Mouse (Mus musculus): ENCODE results near the gene Gm21976. TPM values are rescaled to one million over a fixed set of nuclear protein-coding genes. Genes with fewer than 3 reads are reported as not detected.
A peak's percentile ranks its signal among the peaks of the same experiment; 100 is the strongest.

Gene Gm21976
- polyA plus RNA-seq, 1 experiment from 2014 or later = not detected

- Histone ChIP-seq H3K36me3 (ENCODE audit: control insufficient read depth, insufficient read depth, low read length) (peaks cover 42% of the 10 kb centered on the region), H3K27ac (replicated peaks; ENCODE audit: low read depth, low read length) (peak overlapping the region; percentile 70), H3K27me3 (ENCODE audit: control insufficient read depth, insufficient read depth, low read length) (no peaks in the 10 kb centered on the region), H3K4me2 (ENCODE audit: low read length) (no peak overlapping the region), H3K4me3 (replicated peaks; ENCODE audit: low read depth, low read length) (no peak overlapping the region), H3K4me1 (ENCODE audit: control insufficient read depth, insufficient read depth, low read length) (peaks cover 5% of the 10 kb centered on the region; the same call in 1 of the 2 replicates), H3K9me3 (ENCODE audit: control insufficient read depth, low read length) (no peaks in the 10 kb centered on the region), H3K9ac (replicated peaks; ENCODE audit: low read length) (0 out of 2 replicates have a peak overlapping the region, but pooled peaks have one; percentile 4)
- ATAC-seq (ENCODE audit: low FRiP score, low TSS enrichment) = no peak
- DNase-seq = peak; percentile 32
- WGBS = 59% methylated on average over 14 of the region's 14 CpGs
These were observed 27.3 kb downstream of the Gm21976 start for GRCm38 (mm10) chr13:98306852-98307475.

GRCm38 (mm10) chr13:98308004-98308403 lies 28.3 kb downstream of the Gm21976 start:
- ATAC-seq (ENCODE audit: low FRiP score, low TSS enrichment) (no peak), DNase-seq (no peak)
- no peak overlapping the region for H3K4me2 ChIP-seq (ENCODE audit: low read length)
- 87% methylated on average over 5 of the region's 5 CpGs for whole genome bisulfite sequencing
- H3K9ac ChIP-seq (replicated peaks; ENCODE audit: low read length) = no peak overlapping the region
- no peak overlapping the region for H3K4me3 ChIP-seq (replicated peaks; ENCODE audit: low read depth, low read length)
- H3K9me3 ChIP-seq (ENCODE audit: control insufficient read depth, low read length) = no peaks in the 10 kb centered on the region
- H3K27me3 ChIP-seq (ENCODE audit: control insufficient read depth, insufficient read depth, low read length) = no peaks in the 10 kb centered on the region
- no peak overlapping the region for H3K27ac ChIP-seq (replicated peaks; ENCODE audit: low read depth, low read length)
- H3K36me3 ChIP-seq (ENCODE audit: control insufficient read depth, insufficient read depth, low read length) = peaks cover 52% of the 10 kb centered on the region
- H3K4me1 ChIP-seq (ENCODE audit: control insufficient read depth, insufficient read depth, low read length) = peaks cover 5% of the 10 kb centered on the region; the same call in 1 of the 2 replicates

- no peaks in the 10 kb centered on the region for H3K9me3 ChIP-seq (ENCODE audit: control insufficient read depth, low read length)
- DNase-seq = no peak
- H3K36me3 ChIP-seq (ENCODE audit: control insufficient read depth, insufficient read depth, low read length) = peaks cover 59% of the 10 kb centered on the region
- H3K4me2 ChIP-seq (ENCODE audit: low read length) = no peak overlapping the region
- H3K27ac ChIP-seq (replicated peaks; ENCODE audit: low read depth, low read length) = no peak overlapping the region
- H3K27me3 ChIP-seq (ENCODE audit: control insufficient read depth, insufficient read depth, low read length) = no peaks in the 10 kb centered on the region
- no peak overlapping the region for H3K4me3 ChIP-seq (replicated peaks; ENCODE audit: low read depth, low read length)
- H3K4me1 ChIP-seq (ENCODE audit: control insufficient read depth, insufficient read depth, low read length) = peaks cover 5% of the 10 kb centered on the region; the same call in 1 of the 2 replicates
- WGBS = 85% methylated on average over 4 of the region's 4 CpGs
- no peak overlapping the region for H3K9ac ChIP-seq (replicated peaks; ENCODE audit: low read length)
- ATAC-seq (ENCODE audit: low FRiP score, low TSS enrichment) = no peak
These were observed 29.0 kb downstream of the Gm21976 start for GRCm38 (mm10) chr13:98308724-98309123.

- Histone ChIP-seq H3K27me3 (ENCODE audit: control insufficient read depth, insufficient read depth, low read length) (no peaks in the 10 kb centered on the region), H3K27ac (replicated peaks; ENCODE audit: low read depth, low read length) (no peak overlapping the region), H3K9ac (replicated peaks; ENCODE audit: low read length) (no peak overlapping the region), H3K36me3 (ENCODE audit: control insufficient read depth, insufficient read depth, low read length) (peaks cover 64% of the 10 kb centered on the region), H3K4me3 (replicated peaks; ENCODE audit: low read depth, low read length) (no peak overlapping the region), H3K4me2 (ENCODE audit: low read length) (no peak overlapping the region), H3K4me1 (ENCODE audit: control insufficient read depth, insufficient read depth, low read length) (peaks cover 13% of the 10 kb centered on the region), H3K9me3 (ENCODE audit: control insufficient read depth, low read length) (no peaks in the 10 kb centered on the region)
- 98% methylated on average over 5 of the region's 5 CpGs for WGBS
- DNase-seq = no peak
- ATAC-seq (ENCODE audit: low FRiP score, low TSS enrichment) = no peak
These were observed 31.9 kb downstream of the Gm21976 start for GRCm38 (mm10) chr13:98311597-98311996.

GRCm38 (mm10) chr13:98313631-98314030 lies 33.9 kb downstream of the Gm21976 start:
- Histone ChIP-seq H3K36me3 (ENCODE audit: control insufficient read depth, insufficient read depth, low read length) (peaks cover 53% of the 10 kb centered on the region), H3K4me2 (ENCODE audit: low read length) (no peak overlapping the region), H3K27me3 (ENCODE audit: control insufficient read depth, insufficient read depth, low read length) (no peaks in the 10 kb centered on the region), H3K4me1 (ENCODE audit: control insufficient read depth, insufficient read depth, low read length) (peaks cover 13% of the 10 kb centered on the region), H3K9me3 (ENCODE audit: control insufficient read depth, low read length) (no peaks in the 10 kb centered on the region), H3K9ac (replicated peaks; ENCODE audit: low read length) (no peak overlapping the region), H3K4me3 (replicated peaks; ENCODE audit: low read depth, low read length) (no peak overlapping the region), H3K27ac (replicated peaks; ENCODE audit: low read depth, low read length) (no peak overlapping the region)
- 87% methylated on average over 7 of the region's 7 CpGs for WGBS
- DNase-seq (no peak), ATAC-seq (ENCODE audit: low FRiP score, low TSS enrichment) (no peak)

GRCm38 (mm10) chr13:98315124-98315523 lies 35.4 kb downstream of the Gm21976 start:
- Histone ChIP-seq H3K27ac (replicated peaks; ENCODE audit: low read depth, low read length) (no peak overlapping the region), H3K27me3 (ENCODE audit: control insufficient read depth, insufficient read depth, low read length) (no peaks in the 10 kb centered on the region), H3K4me3 (replicated peaks; ENCODE audit: low read depth, low read length) (peak overlapping the region; percentile 100), H3K9me3 (ENCODE audit: control insufficient read depth, low read length) (no peaks in the 10 kb centered on the region), H3K36me3 (ENCODE audit: control insufficient read depth, insufficient read depth, low read length) (peaks cover 40% of the 10 kb centered on the region), H3K4me2 (ENCODE audit: low read length) (peak overlapping the region; percentile 77), H3K4me1 (ENCODE audit: control insufficient read depth, insufficient read depth, low read length) (peaks cover 13% of the 10 kb centered on the region), H3K9ac (replicated peaks; ENCODE audit: low read length) (no peak overlapping the region)
- DNase-seq = no peak
- 85% methylated on average over 4 of the region's 4 CpGs for WGBS
- ATAC-seq (ENCODE audit: low FRiP score, low TSS enrichment) = no peak

- Histone ChIP-seq H3K4me2 (ENCODE audit: low read length) (peak overlapping the region; percentile 77), H3K9ac (replicated peaks; ENCODE audit: low read length) (peak overlapping the region; percentile 94), H3K4me1 (ENCODE audit: control insufficient read depth, insufficient read depth, low read length) (peaks cover 13% of the 10 kb centered on the region), H3K27me3 (ENCODE audit: control insufficient read depth, insufficient read depth, low read length) (no peaks in the 10 kb centered on the region), H3K9me3 (ENCODE audit: control insufficient read depth, low read length) (no peaks in the 10 kb centered on the region), H3K27ac (replicated peaks; ENCODE audit: low read depth, low read length) (peak overlapping the region; percentile 90), H3K4me3 (replicated peaks; ENCODE audit: low read depth, low read length) (peak overlapping the region; percentile 100), H3K36me3 (ENCODE audit: control insufficient read depth, insufficient read depth, low read length) (peaks cover 30% of the 10 kb centered on the region)
- DNase-seq = no peak
- 1% methylated on average over 17 of the region's 17 CpGs for whole genome bisulfite sequencing
- ATAC-seq (ENCODE audit: low FRiP score, low TSS enrichment) = no peak; the same call in 1 of the 2 replicates
These were observed 36.4 kb downstream of the Gm21976 start for GRCm38 (mm10) chr13:98316140-98316479.

GRCm38 (mm10) chr13:98316480-98317245 lies 37.0 kb downstream of the Gm21976 start, which contains the start of gene Btf3:
Gene Btf3, minus strand, starts transcription at chr13:98317006.
- peak within 1 kb of the TSS; percentile 90 for H3K27ac ChIP-seq (replicated peaks; ENCODE audit: low read depth, low read length)
- DNase-seq = peak; percentile 97
- under 1% methylated on average over 85 of the region's 90 CpGs for WGBS

More at GRCm38 (mm10) chr13:98316480-98317245, 37.0 kb downstream of the Gm21976 start, which contains the start of gene Btf3:
- no peaks in the 10 kb centered on the region for H3K27me3 ChIP-seq (ENCODE audit: control insufficient read depth, insufficient read depth, low read length)
- H3K9me3 ChIP-seq (ENCODE audit: control insufficient read depth, low read length) = no peaks in the 10 kb centered on the region
- H3K9ac ChIP-seq (replicated peaks; ENCODE audit: low read length) = peak within 1 kb of the TSS; percentile 94
- peak within 1 kb of the TSS; percentile 77 for H3K4me2 ChIP-seq (ENCODE audit: low read length)
- H3K4me3 ChIP-seq (replicated peaks; ENCODE audit: low read depth, low read length) = peak within 1 kb of the TSS; percentile 100
- peak; percentile 93 for ATAC-seq (ENCODE audit: low FRiP score, low TSS enrichment)
- H3K4me1 ChIP-seq (ENCODE audit: control insufficient read depth, insufficient read depth, low read length) = peaks cover 13% of the 10 kb centered on the region
- peaks cover 25% of the 10 kb centered on the region for H3K36me3 ChIP-seq (ENCODE audit: control insufficient read depth, insufficient read depth, low read length)

Data from midbrain, embryonic 14.5 days (tissue).